Mouse (Mus musculus): ENCODE results near the gene Adamtsl1.
A peak's percentile ranks its signal among the peaks of the same experiment; 100 is the strongest.

Adamtsl1 gene

DNA sequence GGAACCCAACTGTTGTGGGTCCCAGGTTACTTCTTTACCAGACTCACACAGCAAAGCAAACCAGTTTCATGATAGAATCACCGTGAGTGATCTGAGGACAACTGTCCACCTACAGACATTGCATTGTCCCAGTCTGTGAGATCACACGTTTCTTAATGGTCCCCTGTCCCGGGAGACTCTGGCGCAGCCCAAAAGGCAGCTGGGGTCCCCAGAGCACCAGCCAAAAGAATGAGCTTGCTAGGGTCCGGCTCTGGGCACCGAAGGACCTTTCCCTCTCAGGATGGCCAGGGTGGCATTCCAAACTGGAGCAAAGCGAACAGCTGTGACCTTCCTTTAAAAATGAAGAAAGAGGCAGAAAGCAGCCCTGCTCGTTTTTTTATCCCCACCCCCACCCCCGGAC, at the start of gene Adamtsl1:
Gene Adamtsl1 (plus strand): TSS at position 381 of the 400 bp plus-strand sequence.
- DNase-seq, result peak in 1 of 2 experiments; percentile 36

- DNase-seq, result no peak
These were observed 30.4 kb upstream of the Adamtsl1 start for GRCm38 (mm10) chr4:85483586-85483985.

- peak in 1 of 2 experiments; percentile 8 for DNase-seq
These were observed 27.5 kb upstream of the Adamtsl1 start for GRCm38 (mm10) chr4:85486316-85486946.

DNA sequence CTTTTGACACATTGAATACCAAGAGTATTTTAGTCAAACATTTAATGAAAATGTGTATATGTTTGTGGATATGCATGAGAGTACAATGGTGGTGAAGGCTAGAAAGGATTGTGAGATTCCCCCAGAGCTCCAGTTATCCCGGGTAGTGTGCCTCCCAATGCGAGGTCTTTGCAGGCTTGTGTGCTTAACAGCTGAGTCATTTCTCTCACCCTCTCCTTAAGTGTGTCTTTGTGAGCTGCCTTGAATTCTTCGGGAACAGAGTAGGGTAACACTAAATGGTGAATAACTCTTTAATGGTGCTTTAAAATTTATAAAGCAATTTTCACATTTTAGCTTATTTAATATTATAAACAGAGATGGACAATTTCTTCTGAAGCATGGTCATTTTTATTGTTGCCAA, 8.3 kb upstream of the Adamtsl1 start:
- no peak for DNase-seq

DNA sequence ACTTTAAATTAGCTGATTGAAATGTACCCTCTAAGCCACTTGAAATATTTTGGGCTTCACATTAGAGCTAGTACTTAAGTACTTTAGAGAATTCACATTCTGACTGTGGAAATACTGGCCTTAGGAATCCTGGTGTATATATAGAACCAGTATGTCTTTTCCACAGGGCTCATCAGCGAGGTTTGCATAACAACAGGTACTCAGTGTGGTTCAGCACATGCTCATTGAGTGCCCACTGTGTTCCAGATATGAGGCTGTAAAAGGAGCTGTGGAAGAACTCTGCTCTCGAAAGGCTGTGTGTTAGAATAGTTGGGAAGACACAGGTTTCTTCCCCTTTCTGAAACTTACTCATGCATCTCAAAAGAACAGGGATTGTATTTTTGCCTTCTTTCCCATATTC, 7.0 kb upstream of the Adamtsl1 start:
- DNase-seq, result no peak

DNA sequence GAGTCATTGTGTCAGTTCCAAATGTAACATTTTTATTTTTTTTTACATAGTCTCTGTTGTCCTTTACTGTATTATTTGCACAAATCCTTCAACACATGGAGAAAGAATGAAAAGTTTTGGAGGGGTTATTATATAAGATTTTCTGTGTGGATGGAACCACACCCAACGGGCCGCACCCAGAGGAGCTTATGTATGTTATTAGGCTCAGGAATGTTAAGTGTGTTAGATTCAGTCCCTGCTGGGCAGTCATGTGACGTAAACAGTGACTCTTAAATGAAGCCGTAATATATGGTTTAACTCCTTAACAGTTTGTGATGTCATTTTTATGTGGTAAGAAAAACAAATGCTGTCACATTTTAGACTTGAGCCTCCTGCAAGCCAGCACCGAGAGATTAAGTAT, 6.5 kb upstream of the Adamtsl1 start:
- DNase-seq, result no peak

DNA sequence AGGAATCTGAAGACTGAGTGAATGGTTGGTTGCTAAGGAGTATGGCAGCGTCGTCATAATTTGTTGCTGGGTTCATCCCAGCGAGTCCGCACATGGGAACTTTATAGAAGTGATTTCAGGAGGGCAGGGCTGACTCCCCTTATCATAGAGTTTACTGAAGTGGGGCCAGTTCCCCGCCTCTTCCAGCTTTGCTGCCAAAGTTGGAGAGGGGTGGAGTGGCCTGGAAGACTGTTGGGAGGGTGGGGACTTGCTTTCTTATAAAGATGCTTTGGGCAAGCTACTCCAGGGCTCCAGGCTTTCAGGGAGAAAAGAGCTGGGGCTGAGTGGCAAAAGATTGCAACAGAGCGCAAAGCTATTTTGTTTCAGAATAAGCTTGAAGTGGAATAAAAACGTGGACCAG, 684 bp upstream of the Adamtsl1 start:
- DNase-seq, result peak in 1 of 2 experiments; percentile 9

DNA sequence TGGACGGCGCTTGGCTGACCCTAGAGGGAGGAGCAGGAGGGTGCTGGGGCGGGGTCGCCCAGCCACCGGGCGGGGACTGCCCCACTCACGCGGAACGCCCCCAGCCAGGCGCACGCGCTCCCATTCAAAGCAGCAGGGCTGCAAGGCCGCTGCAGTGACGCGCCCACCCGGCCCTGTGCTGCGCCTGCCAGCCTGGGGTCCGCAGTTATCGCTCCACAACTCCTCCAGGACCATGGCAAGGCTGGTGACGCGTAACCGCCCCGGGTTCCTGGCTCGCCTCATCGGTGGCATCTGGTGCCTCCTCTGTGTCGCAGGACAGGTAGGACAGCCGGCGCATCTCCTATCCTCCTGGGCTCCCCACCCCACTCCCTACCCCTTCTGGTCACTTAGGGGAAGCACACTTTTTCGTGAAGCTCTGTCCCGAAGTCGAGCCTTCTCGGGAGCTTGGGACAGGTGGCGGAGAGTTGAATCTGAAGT, 271 bp downstream of the Adamtsl1 start:
- peak; percentile 77 to 82 for DNase-seq

GRCm38 (mm10) chr4:85526966-85527566, 13.1 kb downstream of the Adamtsl1 start:
- no peak for DNase-seq

- no peak for DNase-seq
These were observed 15.9 kb downstream of the Adamtsl1 start for GRCm38 (mm10) chr4:85529852-85530251.

- no peak for DNase-seq
These were observed 25.7 kb downstream of the Adamtsl1 start for GRCm38 (mm10) chr4:85539677-85540076.

- no peak for DNase-seq
These were observed 29.2 kb downstream of the Adamtsl1 start for GRCm38 (mm10) chr4:85543221-85543620.

DNA sequence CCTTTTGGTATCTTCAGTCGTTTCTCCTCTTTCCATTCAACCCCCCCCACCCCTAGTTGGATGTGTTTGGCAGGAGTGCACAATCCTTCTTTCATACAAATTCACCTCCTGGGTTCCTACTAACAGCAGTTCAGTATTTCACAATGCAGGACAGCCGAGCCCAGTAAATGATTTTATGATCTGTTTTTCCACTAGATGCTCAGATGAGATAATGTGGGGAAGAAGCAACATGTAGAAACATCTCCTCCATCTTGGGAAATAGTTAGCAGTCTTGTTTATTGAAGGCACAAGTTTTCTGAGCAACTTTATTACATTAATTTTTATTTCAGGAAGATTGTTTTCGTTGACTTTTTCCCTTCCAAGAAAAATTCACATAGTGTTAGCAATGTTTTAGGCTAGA, 40.7 kb downstream of the Adamtsl1 start:
- no peak for DNase-seq

GRCm38 (mm10) chr4:85559753-85560152, 45.8 kb downstream of the Adamtsl1 start:
- DNase-seq, result no peak

GRCm38 (mm10) chr4:85585426-85585825, 71.5 kb downstream of the Adamtsl1 start:
- DNase-seq, result no peak

- no peak for DNase-seq
These were observed 75.0 kb downstream of the Adamtsl1 start for GRCm38 (mm10) chr4:85588928-85589327.

DNA sequence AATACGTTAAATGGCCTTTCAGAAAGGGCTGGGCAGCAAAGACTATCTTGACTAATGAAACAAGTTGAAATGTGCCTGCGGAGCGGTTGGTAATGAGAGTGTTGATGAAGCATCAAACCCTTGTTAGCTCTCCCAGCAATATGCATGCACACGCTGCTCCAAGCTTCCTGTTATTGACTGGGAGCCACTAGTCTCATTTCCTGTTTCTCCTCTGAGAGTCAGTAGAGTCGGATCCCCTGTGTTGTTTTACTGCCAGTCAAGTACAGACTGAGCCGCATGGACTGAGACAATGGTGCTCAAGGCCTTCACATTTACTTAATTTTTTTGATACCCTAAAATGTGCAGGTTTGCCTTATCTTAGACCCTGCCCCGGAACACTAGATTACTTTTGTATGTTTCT, 77.1 kb downstream of the Adamtsl1 start:
- no peak for DNase-seq

DNA sequence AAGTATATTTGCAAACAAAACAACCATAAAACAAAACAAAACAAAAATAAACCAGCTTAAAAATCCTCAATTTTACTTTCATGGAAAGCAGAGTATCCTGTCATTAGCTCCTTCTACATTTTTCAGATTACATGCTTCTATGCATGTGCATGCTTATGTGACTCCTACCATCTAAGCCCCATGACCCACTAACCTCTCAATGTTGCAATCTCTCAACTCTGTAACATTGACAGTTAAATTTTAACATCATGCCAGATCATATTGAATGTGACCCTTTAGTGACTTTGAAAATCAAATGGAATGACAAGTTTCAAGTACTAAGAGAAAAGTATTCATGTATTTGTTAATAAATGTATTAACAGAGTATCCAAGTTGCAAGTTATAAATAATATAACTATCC, 80.2 kb downstream of the Adamtsl1 start:
- DNase-seq, result no peak

DNA sequence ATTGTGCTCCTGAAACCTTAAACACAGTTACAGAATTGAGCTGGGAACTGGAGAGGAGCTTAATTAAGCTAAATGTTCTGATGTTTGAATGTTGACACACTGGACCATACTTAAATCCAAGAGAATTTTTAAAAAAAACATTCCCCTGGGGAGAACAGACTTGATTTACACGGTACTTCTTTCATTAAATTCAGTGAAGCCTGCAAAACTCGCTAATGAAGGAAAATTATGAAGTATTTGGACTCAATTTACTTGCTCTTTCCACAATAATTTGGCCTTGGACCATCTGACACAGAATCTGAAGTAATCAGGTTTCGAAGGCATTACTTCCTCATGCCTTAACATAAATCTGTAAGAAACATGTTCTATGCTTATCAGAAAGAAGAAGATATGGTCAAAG, 99.4 kb downstream of the Adamtsl1 start:
- DNase-seq, result no peak

DNA sequence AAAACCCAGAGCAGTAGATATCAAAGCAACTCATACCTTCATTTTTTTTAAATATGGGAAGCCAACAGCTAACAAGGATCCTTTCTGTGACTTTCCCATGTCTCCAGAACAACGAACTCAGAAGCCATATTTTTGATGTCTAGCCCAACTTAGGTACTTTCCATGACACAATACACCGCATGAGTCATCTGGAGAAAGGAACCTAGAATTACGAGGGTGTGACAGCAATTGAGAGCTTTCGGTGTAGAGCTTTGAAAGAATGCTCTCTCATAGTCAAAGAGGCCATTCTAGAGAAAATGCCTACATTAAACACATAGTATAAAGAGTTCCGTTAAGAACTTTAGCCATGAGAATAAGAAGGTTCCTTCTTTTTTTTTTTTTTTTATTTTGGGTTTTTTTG, 104.8 kb downstream of the Adamtsl1 start:
- no peak for DNase-seq

- no peak for DNase-seq
These were observed 105.3 kb downstream of the Adamtsl1 start for GRCm38 (mm10) chr4:85619261-85619660.

DNA sequence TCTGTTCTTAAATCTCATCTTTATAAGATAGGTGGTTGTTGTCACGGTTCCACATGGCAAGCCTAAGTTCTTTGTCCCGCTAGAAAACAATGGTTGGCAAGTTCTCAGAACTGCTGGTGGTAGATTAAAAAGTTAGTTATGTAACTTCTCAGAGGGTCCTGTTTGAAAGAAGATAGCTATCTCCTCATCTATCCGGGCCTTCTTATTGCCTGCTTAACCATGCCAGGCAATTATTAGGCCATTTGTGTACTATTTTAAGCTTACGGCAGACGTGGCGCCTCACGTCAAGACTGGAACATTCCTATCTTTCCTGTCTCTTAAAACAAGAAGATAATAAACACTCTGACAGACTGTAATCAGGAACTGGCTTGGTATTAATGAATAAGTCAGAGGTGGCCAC, 115.4 kb downstream of the Adamtsl1 start:
- DNase-seq, result no peak

DNA sequence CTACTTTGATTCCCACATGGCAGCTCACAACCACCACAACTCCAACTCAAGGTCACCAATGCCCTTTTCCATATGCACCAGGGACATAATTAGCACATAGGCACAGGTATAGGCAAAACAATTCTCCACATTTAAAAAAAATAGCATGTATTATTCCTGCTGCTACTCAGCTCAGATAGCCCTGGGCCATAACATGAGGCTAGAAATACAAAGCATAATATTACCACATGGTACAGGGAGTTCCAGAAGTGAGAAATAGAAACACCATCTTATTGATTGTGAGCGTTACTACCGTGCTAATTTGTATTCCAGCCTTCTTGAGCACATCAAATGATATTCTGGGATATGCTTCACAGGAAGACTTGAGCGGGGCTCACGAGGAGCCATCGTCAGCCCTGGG, 155.3 kb downstream of the Adamtsl1 start:
- no peak for DNase-seq

- DNase-seq, result no peak
These were observed 155.8 kb downstream of the Adamtsl1 start for GRCm38 (mm10) chr4:85669735-85670134.

- no peak for DNase-seq
These were observed 158.3 kb downstream of the Adamtsl1 start for GRCm38 (mm10) chr4:85672290-85672689.
